Mouse (Mus musculus): ENCODE measurements around the gene Usp29. TPM values are rescaled to one million over a fixed set of nuclear protein-coding genes. Genes with fewer than 3 reads are reported as not detected.

Gene Usp29
- total RNA-seq (2023): not detected in 4 replicates

GRCm38 (mm10) chr7:6730241-6730640, at the start of gene Usp29, which contains the start of gene Peg3:
Gene Usp29 (plus strand): TSS chr7:6730578.
Gene Peg3 (minus strand): TSS chr7:6730431.

GRCm38 (mm10) chr7:6696241-6697045, 33.9 kb upstream of the Usp29 start, which contains the start of gene Zim1:
Gene Zim1 (minus strand): TSS chr7:6696450.

GRCm38 (mm10) chr7:6995251-6995650, 264.9 kb downstream of the Usp29 start, which contains the start of gene Aurkc:
Gene Aurkc (plus strand): TSS chr7:6995300.

Other genes with a start within 250 kb of the Usp29 start
- not detected in 4 replicates for gene Olfr5, start 243.6 kb upstream of the Usp29 start, total RNA-seq (2023)
- not detected in 4 replicates for gene Olfr1347, start 230.8 kb upstream of the Usp29 start, total RNA-seq (2023)
- gene Olfr1348, start 221.8 kb upstream of the Usp29 start, total RNA-seq (2023): not detected in 4 replicates
- not detected in 4 replicates for gene Olfr1349, start 207.6 kb upstream of the Usp29 start, total RNA-seq (2023)
- not detected in 4 replicates for gene Olfr1350, start 165.7 kb upstream of the Usp29 start, total RNA-seq (2023)
- gene Zim1, start 34.1 kb upstream of the Usp29 start, total RNA-seq (2023): not detected in 4 replicates
- not detected in 4 replicates for gene Peg3, start 147 bp upstream of the Usp29 start, total RNA-seq (2023)

Measured in B cell, adult 62 days (primary cell).